Mouse (Mus musculus) MEL (cell line): Measurements from ENCODE around the gene Ube3c. TPM values are rescaled to one million over a fixed set of nuclear protein-coding genes. Genes with fewer than 3 reads are reported as not detected.

Experiments used
- DNase-seq: peaks from one replicate; pipeline ENCODE4 v3.0.0; 2011; ENCODE audit warnings: low read depth, low spot score
- H3K27ac ChIP-seq: 2 replicates; pipeline ENCODE4 v1.5.1; 2012; ENCODE audit warnings: low read depth, mild to moderate bottlenecking, control low read depth, low read length, moderate library complexity; ENCODE audit not compliant: control insufficient read depth
- H3K27me3 ChIP-seq, 2 experiments: fragments of 150-350 bp in 1 of 2; sonication (generic) in 1 of 2; 2 replicates each; pipeline ENCODE4 v1.6.1; 2012; ENCODE audit warnings: low read length in 2 of 2, mild to moderate bottlenecking in 2 of 2, improper control_type of control experiment in 1 of 2, moderate library complexity in 1 of 2; ENCODE audit not compliant: insufficient read depth in 2 of 2, control insufficient read depth in 1 of 2
- H3K36me3 ChIP-seq, 2 experiments: 2 replicates each; pipeline ENCODE4 v1.6.1; 2012 to 2014; ENCODE audit warnings: low read length in 2 of 2, improper control_type of control experiment in 1 of 2, inconsistent platforms in 1 of 2, mild to moderate bottlenecking in 1 of 2; ENCODE audit not compliant: insufficient read depth in 2 of 2, control insufficient read depth in 1 of 2
- H3K4me1 ChIP-seq, 2 experiments: fragments of 150-350 bp in 1 of 2; sonication (generic) in 1 of 2; 2 replicates each; pipeline ENCODE4 v1.6.1; 2012; ENCODE audit warnings: low read length in 2 of 2, improper control_type of control experiment in 1 of 2, mild to moderate bottlenecking in 1 of 2; ENCODE audit not compliant: insufficient read depth in 2 of 2, control insufficient read depth in 1 of 2
- H3K4me3 ChIP-seq, 2 experiments: fragments of 150-350 bp in 1 of 2; sonication (generic) in 1 of 2; 2 replicates each; pipeline ENCODE4 v1.5.1; 2012; ENCODE audit warnings: low read depth in 2 of 2, low read length in 2 of 2, mild to moderate bottlenecking in 2 of 2, moderate library complexity in 2 of 2, control low read depth in 1 of 2, improper control_type of control experiment in 1 of 2; ENCODE audit not compliant: control insufficient read depth in 1 of 2, insufficient read depth in 1 of 2
- H3K79me2 ChIP-seq: 2 replicates; pipeline ENCODE4 v1.6.1; 2012; ENCODE audit warnings: mild to moderate bottlenecking, low read length, moderate library complexity; ENCODE audit not compliant: control insufficient read depth, poor library complexity, insufficient read depth
- H3K9ac ChIP-seq: 2 replicates; pipeline ENCODE4 v1.6.1; 2012; ENCODE audit warnings: low read depth, mild to moderate bottlenecking, control low read depth, low read length, moderate library complexity; ENCODE audit not compliant: control insufficient read depth, poor library complexity, severe bottlenecking
- H3K9me3 ChIP-seq: fragments of 150-350 bp; sonication (generic); replicated peaks from 2 replicates; pipeline ENCODE4 v1.6.1; 2012; ENCODE audit warnings: mild to moderate bottlenecking, low read length, improper control_type of control experiment, moderate library complexity; ENCODE audit not compliant: insufficient read depth
- BHLHE40 ChIP-seq: IDR thresholded peaks from 2 replicates; pipeline ENCODE4 v1.6.1; 2012; ENCODE audit warnings: low read depth, mild to moderate bottlenecking, inconsistent platforms, low read length, improper control_type of control experiment, borderline replicate concordance
- CTCF ChIP-seq, 3 experiments: IDR thresholded peaks in 2 of 3; conservative IDR thresholded peaks in 1 of 3; 2 replicates each; pipeline ENCODE4 v1.5.1; 2011 to 2012; ENCODE audit warnings: low read length in 3 of 3, low read depth in 2 of 3, mild to moderate bottlenecking in 2 of 3, improper control_type of control experiment in 1 of 3, inconsistent platforms in 1 of 3, mixed read lengths in 1 of 3, moderate library complexity in 1 of 3; ENCODE audit not compliant: control insufficient read depth in 1 of 3, insufficient read depth in 1 of 3, poor library complexity in 1 of 3, severe bottlenecking in 1 of 3
- EP300 ChIP-seq, 2 experiments: IDR thresholded peaks; 2 replicates each; pipeline ENCODE4 v1.6.1; 2011; ENCODE audit warnings: improper control_type of control experiment in 2 of 2, low read length in 2 of 2, low read depth in 1 of 2, mild to moderate bottlenecking in 1 of 2
- ETS1 ChIP-seq: IDR thresholded peaks from 2 replicates; pipeline ENCODE4 v1.6.1; 2012; ENCODE audit warnings: low read depth, mild to moderate bottlenecking, inconsistent platforms, low read length, improper control_type of control experiment, moderate library complexity
- GABPA ChIP-seq: IDR thresholded peaks from 2 replicates; pipeline ENCODE4 v1.6.1; 2012; ENCODE audit warnings: low read depth, mild to moderate bottlenecking, inconsistent platforms, low read length, improper control_type of control experiment, moderate library complexity
- HCFC1 ChIP-seq: IDR thresholded peaks from 2 replicates; pipeline ENCODE4 v1.6.1; 2012; ENCODE audit warnings: low read depth, mild to moderate bottlenecking, inconsistent platforms, low read length, improper control_type of control experiment, moderate library complexity
- JUND ChIP-seq: IDR thresholded peaks from 2 replicates; pipeline ENCODE4 v1.6.1; 2011; ENCODE audit warnings: low read depth, mild to moderate bottlenecking, improper control_type of control experiment, low read length
- RAD21 ChIP-seq: IDR thresholded peaks from 2 replicates; pipeline ENCODE4 v1.6.1; 2011; ENCODE audit warnings: mild to moderate bottlenecking, low read depth, low read length, improper control_type of control experiment
- SMC3 ChIP-seq: IDR thresholded peaks from 2 replicates; pipeline ENCODE4 v1.6.1; 2011; ENCODE audit warnings: low read depth, low read length, improper control_type of control experiment
- TCF12 ChIP-seq: IDR thresholded peaks from 2 replicates; pipeline ENCODE4 v1.6.1; 2014; ENCODE audit warnings: low read depth, mild to moderate bottlenecking, inconsistent platforms, low read length, improper control_type of control experiment, moderate library complexity
- UBTF ChIP-seq: IDR thresholded peaks from 2 replicates; pipeline ENCODE4 v1.6.1; 2012; ENCODE audit warnings: low read depth, mild to moderate bottlenecking, inconsistent platforms, low read length, improper control_type of control experiment, moderate library complexity, borderline replicate concordance; ENCODE audit not compliant: insufficient read depth
- USF1 ChIP-seq: IDR thresholded peaks from 2 replicates; pipeline ENCODE4 v1.6.1; 2014; ENCODE audit warnings: low read depth, mild to moderate bottlenecking, inconsistent platforms, low read length, improper control_type of control experiment, moderate library complexity
- ZC3H11A ChIP-seq: IDR thresholded peaks from 2 replicates; pipeline ENCODE4 v1.6.1; 2012; ENCODE audit warnings: low read depth, mild to moderate bottlenecking, inconsistent platforms, low read length, improper control_type of control experiment
- ZMIZ1 ChIP-seq: IDR thresholded peaks from 2 replicates; pipeline ENCODE4 v1.6.1; 2012; ENCODE audit warnings: low read depth, mild to moderate bottlenecking, inconsistent platforms, low read length, improper control_type of control experiment, moderate library complexity
- ZNF384 ChIP-seq: IDR thresholded peaks from 2 replicates; pipeline ENCODE4 v1.6.1; 2012; ENCODE audit warnings: low read depth, mild to moderate bottlenecking, inconsistent platforms, low read length, improper control_type of control experiment
- polyA plus RNA-seq, 2 experiments: library from polyadenylated mRNA; stranded (reverse) in 1 of 2; unstranded in 1 of 2; fragments of >175 nt in 1 of 2; fragments of >200 nt in 1 of 2; gene quantifications; 2 replicates each; pipeline versions ENCODE4 v1.2.1 to v1.2.4; 2012; ENCODE audit warnings: low replicate concordance in 2 of 2, low read depth in 1 of 2; ENCODE audit not compliant: insufficient read length in 2 of 2, insufficient read depth in 1 of 2, missing spikeins in 1 of 2
- total RNA-seq: library from RNA; depleted of rRNA; stranded (reverse); fragments of 300-350 nt; gene quantifications from 2 replicates; pipeline ENCODE4 v1.2.3, GENCODE M21; 2012

Gene Ube3c
- total and polyA plus RNA-seq, 3 experiments: 34.7 to 39.6 TPM; not detected in 1

DNA sequence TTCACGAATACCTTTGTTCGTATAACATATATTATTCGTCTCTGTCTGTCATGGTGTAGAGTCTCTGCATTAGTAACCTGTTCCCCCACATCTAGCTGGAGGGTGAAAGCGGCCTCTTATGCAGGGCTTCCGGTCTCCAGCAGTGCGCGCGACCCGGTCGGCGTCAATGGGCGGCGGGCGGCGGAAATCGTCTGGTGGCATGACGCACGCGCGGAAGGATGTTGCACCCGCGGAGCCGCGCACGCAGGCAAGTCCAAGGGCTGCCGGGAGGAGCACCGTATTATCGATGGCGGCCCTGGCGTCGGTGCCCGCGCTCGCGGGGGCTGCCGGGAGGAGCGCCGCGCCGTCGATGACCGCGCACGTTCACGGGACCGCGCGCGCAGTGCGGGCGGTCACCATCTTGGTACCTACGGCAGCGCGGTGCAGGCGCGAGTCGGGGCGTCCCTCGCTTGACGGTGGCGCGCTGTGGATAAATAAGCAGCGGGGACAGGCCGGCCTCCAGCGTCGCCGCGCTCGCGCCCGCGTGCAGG lies at the start of gene Ube3c (continued):
- TF ChIP-seq JUND (no peak), TCF12 (no peak; the same call in 1 of the 2 replicates), ZNF384 (no peak)

GRCm38 (mm10) chr5:29560111-29560510 lies 8.9 kb upstream of the Ube3c start:
- H3K4me1 ChIP-seq: peaks cover 0 to 7% of the 10 kb centered on the region in 2 experiments; a peak in 2 of 4 replicates
- H3K9me3 ChIP-seq: no peaks in the 10 kb centered on the region
- H3K36me3 ChIP-seq: peaks cover 0 to 8% of the 10 kb centered on the region in 2 experiments; a peak in 2 of 4 replicates
- no peaks in the 10 kb centered on the region for H3K79me2 ChIP-seq
- no peak for TF ChIP-seq JUND
- TF ChIP-seq BHLHE40: no peak
- no peak for TF ChIP-seq GABPA
- no peak for TF ChIP-seq UBTF
- TF ChIP-seq EP300 (IDR thresholded peaks at IDR 0.05; ENCODE audit: low read depth in 1 of 2, low read length in 2 of 2): no peak
- TF ChIP-seq USF1: no peak
- no peak for TF ChIP-seq HCFC1
- H3K27ac ChIP-seq: no peak overlapping the region
- no peak overlapping the region for H3K9ac ChIP-seq
- H3K4me3 ChIP-seq: no peak overlapping the region
- peaks cover 3% of the 10 kb centered on the region in 2 experiments; a peak in 1 of 4 replicates for H3K27me3 ChIP-seq
- DNase-seq: no peak

DNA sequence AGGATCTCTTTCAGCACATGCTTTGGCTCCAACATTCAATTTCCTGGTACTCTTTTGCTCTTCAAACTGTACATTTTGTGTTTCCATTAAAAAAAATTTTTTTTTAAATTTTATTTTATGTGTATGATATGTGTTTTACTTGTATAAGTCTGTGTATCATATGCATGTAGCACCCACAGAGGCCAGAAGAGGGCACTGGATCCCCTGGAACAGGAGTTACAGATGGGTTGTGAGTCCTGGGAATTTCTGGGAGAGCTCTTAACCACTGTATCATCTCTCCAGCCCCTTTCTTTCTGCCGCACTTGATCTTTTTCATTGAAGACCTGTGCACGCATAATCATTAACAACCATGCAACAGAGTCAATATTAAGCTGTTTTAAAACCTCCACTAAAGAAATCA lies 8.4 kb upstream of the Ube3c start:
- DNase-seq: peak; percentile 48

More for the DNA sequence above, 8.4 kb upstream of the Ube3c start:
- H3K27me3 ChIP-seq: peaks cover 3% of the 10 kb centered on the region in 2 experiments; a peak in 1 of 4 replicates
- no peak overlapping the region for H3K9ac ChIP-seq
- H3K4me3 ChIP-seq: no peak overlapping the region
- no peaks in the 10 kb centered on the region for H3K9me3 ChIP-seq
- H3K4me1 ChIP-seq: peaks cover 0 to 7% of the 10 kb centered on the region in 2 experiments; a peak in 2 of 4 replicates
- no peak overlapping the region for H3K27ac ChIP-seq
- peak; percentile 54 for TF ChIP-seq SMC3
- no peak for TF ChIP-seq ETS1
- no peak for TF ChIP-seq ZMIZ1
- TF ChIP-seq ZC3H11A: peak; percentile 13; the same call in 1 of the 2 replicates
- TF ChIP-seq RAD21: peak; percentile 57
- TF ChIP-seq CTCF (IDR thresholded peaks at IDR 0.05 in 2 of 3, conservative IDR thresholded peaks at IDR 0.05 in 1 of 3; ENCODE audit: control insufficient read depth in 1 of 3, insufficient read depth in 1 of 3, low read depth in 2 of 3, low read length in 3 of 3, poor library complexity in 1 of 3, severe bottlenecking in 1 of 3): peak; percentile 47 to 56 (median 53)
- TF ChIP-seq, all 39 proteins: peak for 4
- H3K79me2 ChIP-seq: no peaks in the 10 kb centered on the region
- peaks cover 0 to 8% of the 10 kb centered on the region in 2 experiments; a peak in 2 of 4 replicates for H3K36me3 ChIP-seq
